Mouse (Mus musculus): Measurements from ENCODE around the gene Gnai1. TPM values are rescaled to one million over a fixed set of nuclear protein-coding genes. Genes with fewer than 3 reads are reported as not detected.
A peak's percentile ranks its signal among the peaks of the same experiment; 100 is the strongest.

The Gnai1 gene
- polyA plus RNA-seq (2015; fragmentation: Nextera tagmentation; extraction: Ambion mirVana), result 24.1 and 25.1 TPM in 2 replicates

GRCm38 (mm10) chr5:18360281-18360819 is at the start of gene Gnai1:
TSS of gene Gnai1 (minus strand) at chr5:18360355.
- Histone ChIP-seq H3K27me3 (ENCODE audit: control insufficient read depth, insufficient read depth, low read length) (no peaks in the 10 kb centered on the region), H3K4me3 (ENCODE audit: low read length) (peak within 1 kb of the TSS; percentile 88), H3K4me1 (ENCODE audit: control insufficient read depth, insufficient read depth, low read length) (peaks cover 9% of the 10 kb centered on the region), H3K36me3 (ENCODE audit: control insufficient read depth, insufficient read depth) (no peaks in the 10 kb centered on the region), H3K27ac (ENCODE audit: low read length) (peak within 1 kb of the TSS; percentile 78), H3K9ac (ENCODE audit: low read length) (peak within 1 kb of the TSS; percentile 90), H3K4me2 (ENCODE audit: low read depth, low read length) (peak within 1 kb of the TSS; percentile 85), H3K9me3 (replicated peaks; ENCODE audit: control insufficient read depth, low read length) (peaks cover 3% of the 10 kb centered on the region; the same call in 1 of the 2 replicates)
- peak; percentile 96 for ATAC-seq (replicated peaks; ENCODE audit: extremely low read depth, insufficient read depth, low FRiP score)
- WGBS, result under 1% methylated on average over 36 of the region's 76 CpGs

DNA sequence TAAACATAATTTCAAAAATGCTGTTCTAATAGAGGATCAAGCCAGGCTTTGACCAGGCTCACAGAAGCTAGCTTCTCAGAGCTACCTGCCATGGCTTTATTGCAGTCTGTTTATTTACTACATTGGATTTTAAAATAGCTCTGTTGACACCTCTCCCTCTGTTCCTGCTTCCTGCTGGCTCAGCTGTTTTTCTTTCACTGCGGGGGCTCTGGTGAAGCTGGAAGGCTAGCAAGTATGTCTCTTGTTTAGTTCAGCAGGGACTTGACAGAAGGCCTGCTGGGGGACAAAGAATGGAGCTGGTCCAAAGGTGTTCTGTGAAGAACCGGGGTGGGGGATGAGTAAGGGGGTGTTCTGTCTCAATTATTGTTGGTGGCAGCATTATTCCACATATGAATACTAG is 7.7 kb upstream of the Gnai1 start:
- peaks cover 3% of the 10 kb centered on the region; the same call in 1 of the 2 replicates for H3K9me3 ChIP-seq (replicated peaks; ENCODE audit: control insufficient read depth, low read length)

GRCm38 (mm10) chr5:18365460-18365859 is 5.3 kb upstream of the Gnai1 start:
- no peak overlapping the region for H3K27ac ChIP-seq (ENCODE audit: low read length)
- H3K36me3 ChIP-seq (ENCODE audit: control insufficient read depth, insufficient read depth), result no peaks in the 10 kb centered on the region
- ATAC-seq (replicated peaks; ENCODE audit: extremely low read depth, insufficient read depth, low FRiP score), result no peak
- no peak overlapping the region for H3K4me3 ChIP-seq (ENCODE audit: low read length)
- peaks cover 3% of the 10 kb centered on the region; the same call in 1 of the 2 replicates for H3K9me3 ChIP-seq (replicated peaks; ENCODE audit: control insufficient read depth, low read length)
- peaks cover 4% of the 10 kb centered on the region; the same call in 1 of the 2 replicates for H3K4me1 ChIP-seq (ENCODE audit: control insufficient read depth, insufficient read depth, low read length)
- H3K27me3 ChIP-seq (ENCODE audit: control insufficient read depth, insufficient read depth, low read length), result no peaks in the 10 kb centered on the region
- 83% methylated on average over 3 of the region's 3 CpGs for WGBS
- H3K9ac ChIP-seq (ENCODE audit: low read length), result no peak overlapping the region
- no peak overlapping the region for H3K4me2 ChIP-seq (ENCODE audit: low read depth, low read length)

More for the DNA sequence above, 7.7 kb upstream of the Gnai1 start:
- Histone ChIP-seq H3K27me3 (ENCODE audit: control insufficient read depth, insufficient read depth, low read length) (no peaks in the 10 kb centered on the region), H3K4me2 (ENCODE audit: low read depth, low read length) (no peak overlapping the region), H3K36me3 (ENCODE audit: control insufficient read depth, insufficient read depth) (no peaks in the 10 kb centered on the region), H3K4me1 (ENCODE audit: control insufficient read depth, insufficient read depth, low read length) (peaks cover 4% of the 10 kb centered on the region; the same call in 1 of the 2 replicates), H3K4me3 (ENCODE audit: low read length) (no peak overlapping the region), H3K27ac (ENCODE audit: low read length) (no peak overlapping the region), H3K9ac (ENCODE audit: low read length) (no peak overlapping the region)
- no peak for ATAC-seq (replicated peaks; ENCODE audit: extremely low read depth, insufficient read depth, low FRiP score)
- WGBS, result 6% methylated on average over 2 of the region's 2 CpGs

- Histone ChIP-seq H3K36me3 (ENCODE audit: control insufficient read depth, insufficient read depth) (no peaks in the 10 kb centered on the region), H3K4me1 (ENCODE audit: control insufficient read depth, insufficient read depth, low read length) (peaks cover 9% of the 10 kb centered on the region), H3K27ac (ENCODE audit: low read length) (no peak overlapping the region), H3K9me3 (replicated peaks; ENCODE audit: control insufficient read depth, low read length) (peaks cover 3% of the 10 kb centered on the region; the same call in 1 of the 2 replicates), H3K4me2 (ENCODE audit: low read depth, low read length) (peak overlapping the region; percentile 85), H3K4me3 (ENCODE audit: low read length) (peak overlapping the region; percentile 88), H3K27me3 (ENCODE audit: control insufficient read depth, insufficient read depth, low read length) (no peaks in the 10 kb centered on the region), H3K9ac (ENCODE audit: low read length) (peak overlapping the region; percentile 90)
- 38% methylated on average over 6 of the region's 6 CpGs for WGBS
- no peak for ATAC-seq (replicated peaks; ENCODE audit: extremely low read depth, insufficient read depth, low FRiP score)
Observed at GRCm38 (mm10) chr5:18360956-18361355, 801 bp upstream of the Gnai1 start.

DNA sequence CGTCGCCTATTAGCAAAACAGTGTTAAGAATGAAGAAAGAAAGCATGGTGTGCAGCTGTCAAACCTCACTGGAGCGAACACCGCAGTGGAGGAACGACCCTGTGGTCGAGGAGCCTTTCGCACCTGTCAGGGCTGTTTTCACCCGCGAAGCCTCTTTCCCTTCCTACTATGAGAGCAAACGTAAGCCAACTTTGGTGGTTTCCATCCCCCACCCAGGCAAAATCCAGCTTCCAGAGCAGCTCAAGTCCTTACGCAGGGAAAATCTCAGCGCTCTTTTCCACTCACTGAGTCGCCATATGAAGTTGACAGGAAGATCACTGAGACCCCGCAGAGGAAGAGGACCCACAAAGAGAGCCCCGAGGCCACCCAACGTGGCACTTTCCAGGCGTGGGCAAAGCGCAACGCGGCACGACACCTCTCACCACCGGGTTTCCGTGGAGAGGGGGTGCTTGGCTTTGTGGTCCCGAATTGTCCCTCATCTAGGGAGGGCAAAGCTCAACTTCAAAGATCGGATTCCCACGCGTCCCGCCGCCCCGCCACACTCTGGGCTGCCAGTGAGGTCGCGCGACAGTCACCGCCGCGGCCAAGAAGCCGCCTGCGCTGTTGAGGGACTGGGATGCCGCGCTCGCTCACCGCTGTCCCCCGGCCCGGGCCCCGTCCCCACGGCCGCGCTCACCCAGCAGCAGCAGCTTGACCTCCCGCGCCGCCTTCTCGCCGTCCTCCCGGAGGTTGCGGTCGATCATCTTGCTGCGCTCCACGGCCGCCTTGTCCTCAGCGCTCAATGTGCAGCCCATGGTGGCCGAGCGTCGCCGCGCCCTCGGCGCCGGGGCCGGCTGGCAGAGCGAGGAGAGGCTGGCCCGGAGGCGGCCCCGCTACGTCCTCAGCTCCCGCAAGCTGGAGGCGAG is 527 bp downstream of the Gnai1 start:
- Histone ChIP-seq H3K27me3 (ENCODE audit: control insufficient read depth, insufficient read depth, low read length) (no peaks in the 10 kb centered on the region), H3K36me3 (ENCODE audit: control insufficient read depth, insufficient read depth) (no peaks in the 10 kb centered on the region)
- WGBS, result 2% methylated on average over 72 of the region's 76 CpGs

GRCm38 (mm10) chr5:18358778-18359177 is 1.4 kb downstream of the Gnai1 start:
- H3K9ac ChIP-seq (ENCODE audit: low read length), result peak overlapping the region; percentile 90
- H3K9me3 ChIP-seq (replicated peaks; ENCODE audit: control insufficient read depth, low read length), result peaks cover 3% of the 10 kb centered on the region; the same call in 1 of the 2 replicates
- no peaks in the 10 kb centered on the region for H3K36me3 ChIP-seq (ENCODE audit: control insufficient read depth, insufficient read depth)
- ATAC-seq (replicated peaks; ENCODE audit: extremely low read depth, insufficient read depth, low FRiP score), result no peak
- 28% methylated on average over 6 of the region's 6 CpGs for WGBS
- H3K4me1 ChIP-seq (ENCODE audit: control insufficient read depth, insufficient read depth, low read length), result peaks cover 9% of the 10 kb centered on the region
- H3K27me3 ChIP-seq (ENCODE audit: control insufficient read depth, insufficient read depth, low read length), result no peaks in the 10 kb centered on the region
- H3K4me2 ChIP-seq (ENCODE audit: low read depth, low read length), result peak overlapping the region; percentile 85
- no peak overlapping the region for H3K27ac ChIP-seq (ENCODE audit: low read length)
- peak overlapping the region; percentile 88 for H3K4me3 ChIP-seq (ENCODE audit: low read length)

More for the DNA sequence above, 527 bp downstream of the Gnai1 start:
- peaks cover 3% of the 10 kb centered on the region; the same call in 1 of the 2 replicates for H3K9me3 ChIP-seq (replicated peaks; ENCODE audit: control insufficient read depth, low read length)
- H3K4me1 ChIP-seq (ENCODE audit: control insufficient read depth, insufficient read depth, low read length), result peaks cover 9% of the 10 kb centered on the region
- H3K4me2 ChIP-seq (ENCODE audit: low read depth, low read length), result peak overlapping the region; percentile 85
- H3K27ac ChIP-seq (ENCODE audit: low read length), result peak overlapping the region; percentile 78
- ATAC-seq (replicated peaks; ENCODE audit: extremely low read depth, insufficient read depth, low FRiP score), result peak; percentile 80
- H3K9ac ChIP-seq (ENCODE audit: low read length), result peak overlapping the region; percentile 90
- H3K4me3 ChIP-seq (ENCODE audit: low read length), result peak overlapping the region; percentile 88

DNA sequence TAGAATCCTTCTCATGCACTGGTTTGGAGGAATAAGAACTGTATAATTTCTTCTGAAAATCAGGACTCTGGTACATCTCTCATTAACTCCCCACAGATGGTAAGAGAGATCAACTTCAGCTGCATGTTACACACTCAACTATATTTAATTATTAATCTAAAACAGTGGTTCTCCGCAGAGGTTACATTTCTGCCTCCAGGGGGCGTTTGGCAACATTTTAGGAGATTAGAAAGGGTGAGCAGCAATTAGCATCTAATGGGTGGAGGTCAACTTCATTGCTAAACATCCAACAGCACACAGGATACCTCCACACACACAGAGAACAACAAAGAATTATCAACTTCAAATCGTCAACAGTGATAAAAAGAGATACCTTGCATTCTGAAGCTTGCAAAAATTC is 2.0 kb downstream of the Gnai1 start:
- H3K4me2 ChIP-seq (ENCODE audit: low read depth, low read length), result no peak overlapping the region; the same call in 1 of the 2 replicates
- H3K27me3 ChIP-seq (ENCODE audit: control insufficient read depth, insufficient read depth, low read length), result no peaks in the 10 kb centered on the region
- peaks cover under 1% of the 10 kb centered on the region; the same call in 1 of the 2 replicates for H3K9me3 ChIP-seq (replicated peaks; ENCODE audit: control insufficient read depth, low read length)
- no peak overlapping the region for H3K4me3 ChIP-seq (ENCODE audit: low read length)
- H3K4me1 ChIP-seq (ENCODE audit: control insufficient read depth, insufficient read depth, low read length), result peaks cover 9% of the 10 kb centered on the region
- H3K36me3 ChIP-seq (ENCODE audit: control insufficient read depth, insufficient read depth), result no peaks in the 10 kb centered on the region
- no peak overlapping the region for H3K9ac ChIP-seq (ENCODE audit: low read length)
- no peak overlapping the region for H3K27ac ChIP-seq (ENCODE audit: low read length)
- WGBS, result 12% methylated on average over 3 of the region's 3 CpGs
- no peak for ATAC-seq (replicated peaks; ENCODE audit: extremely low read depth, insufficient read depth, low FRiP score)

- no peak overlapping the region for H3K9ac ChIP-seq (ENCODE audit: low read length)
- H3K4me1 ChIP-seq (ENCODE audit: control insufficient read depth, insufficient read depth, low read length), result peaks cover 4% of the 10 kb centered on the region; the same call in 1 of the 2 replicates
- no peak overlapping the region for H3K4me2 ChIP-seq (ENCODE audit: low read depth, low read length)
- no peak overlapping the region for H3K4me3 ChIP-seq (ENCODE audit: low read length)
- H3K9me3 ChIP-seq (replicated peaks; ENCODE audit: control insufficient read depth, low read length), result no peaks in the 10 kb centered on the region; the same call in none of the 2 replicates
- H3K27me3 ChIP-seq (ENCODE audit: control insufficient read depth, insufficient read depth, low read length), result no peaks in the 10 kb centered on the region
- no peak overlapping the region for H3K27ac ChIP-seq (ENCODE audit: low read length)
- WGBS, result 86% methylated on average over 3 of the region's 3 CpGs
- no peak for ATAC-seq (replicated peaks; ENCODE audit: extremely low read depth, insufficient read depth, low FRiP score)
- no peaks in the 10 kb centered on the region for H3K36me3 ChIP-seq (ENCODE audit: control insufficient read depth, insufficient read depth)
Observed at GRCm38 (mm10) chr5:18347297-18347696, 12.9 kb downstream of the Gnai1 start.
